Mouse (Mus musculus) heart, embryonic 10.5 days (tissue): ENCODE data around the gene Fam171a2. TPM values are rescaled to one million over a fixed set of nuclear protein-coding genes. Genes with fewer than 3 reads are reported as not detected.
"Not testable (repeated sequence)": the region's sequence is repeated elsewhere in the genome, so short reads cannot be mapped to it uniquely, and the experiment has no call there.

Experiments used
- DNase-seq: peaks from one replicate; pipeline ENCODE4 v3.0.0-alpha.2; 2017; ENCODE audit warnings: low spot score
- H3K27ac ChIP-seq: fragments of 300-500 bp; sonication (generic); 2 replicates; pipeline ENCODE4 v1.5.1; 2016; ENCODE audit warnings: mild to moderate bottlenecking
- H3K27me3 ChIP-seq: fragments of 300-500 bp; sonication (generic); 2 replicates; pipeline ENCODE4 v1.6.1; 2016; ENCODE audit warnings: mild to moderate bottlenecking; ENCODE audit not compliant: poor library complexity, insufficient read depth, severe bottlenecking
- H3K36me3 ChIP-seq: fragments of 300-500 bp; sonication (generic); 2 replicates; pipeline ENCODE4 v1.6.1; 2016; ENCODE audit warnings: mild to moderate bottlenecking, moderate library complexity
- H3K4me1 ChIP-seq: fragments of 300-500 bp; sonication (generic); 2 replicates; pipeline ENCODE4 v1.6.1; 2016; ENCODE audit warnings: mild to moderate bottlenecking
- H3K4me3 ChIP-seq: fragments of 300-500 bp; sonication (generic); 2 replicates; pipeline ENCODE4 v1.5.1; 2016; ENCODE audit warnings: mild to moderate bottlenecking, moderate library complexity
- H3K9me3 ChIP-seq: fragments of 300-500 bp; sonication (generic); 2 replicates; pipeline ENCODE4 v1.6.1; 2016; ENCODE audit warnings: mild to moderate bottlenecking, moderate library complexity
- WGBS: fragments of 180-500 bp; shearing (Covaris S2); methylation state at CpG from one replicate; pipeline ENCODE4 v1.1.7; 2016; 5-methylcytosine and 5-hydroxymethylcytosine counted together
- polyA plus RNA-seq: library from polyadenylated mRNA; unstranded; fragments of >200 nt; fragmentation: Nextera tagmentation; extraction: Ambion mirVana; gene quantifications from 2 replicates; pipeline ENCODE4 v1.2.1, GENCODE M21; 2016

Fam171a2 gene
- polyA plus RNA-seq, 1 experiment from 2014 or later, result 3.6 TPM

DNA sequence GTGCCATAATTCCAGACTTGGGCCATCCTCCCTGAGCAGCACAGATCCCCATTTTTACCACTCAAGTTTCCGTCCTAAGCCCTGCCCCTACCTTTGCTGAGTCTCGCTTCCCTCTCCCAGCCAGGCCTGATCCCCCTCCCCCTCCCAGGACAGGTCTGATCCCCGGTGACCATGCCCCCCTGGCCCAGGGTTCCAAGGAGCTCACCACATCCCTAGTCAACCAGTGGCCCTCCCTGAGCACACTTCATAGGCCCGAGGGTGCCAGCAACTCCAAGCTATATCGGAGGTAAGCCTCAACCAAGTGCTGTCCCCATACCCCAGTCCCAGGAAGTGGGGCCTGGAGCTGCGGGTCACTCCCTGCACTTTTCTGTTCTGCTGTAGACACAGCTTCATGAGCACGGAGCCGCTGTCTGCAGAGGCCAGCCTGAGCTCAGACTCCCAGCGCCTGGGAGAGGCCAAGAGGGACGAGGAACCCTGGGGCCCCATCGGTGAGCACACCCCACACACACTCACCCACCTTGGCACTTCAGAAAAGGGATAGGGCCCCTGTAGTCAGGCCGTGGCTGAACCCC lies 46.9 kb downstream of the Fam171a2 start:
- Histone ChIP-seq H3K4me1 (peaks cover 38% of the 10 kb centered on the region), H3K36me3 (peaks cover 35% of the 10 kb centered on the region), H3K9me3 (no peaks in the 10 kb centered on the region), H3K4me3 (no peak overlapping the region), H3K27me3 (peaks cover 74% of the 10 kb centered on the region), H3K27ac (no peak overlapping the region)
- DNase-seq, result peak; percentile 76
- WGBS, result 16% methylated on average over 12 of the region's 12 CpGs

GRCm38 (mm10) chr11:102399610-102400072 lies 47.8 kb downstream of the Fam171a2 start:
- peaks cover 32% of the 10 kb centered on the region for H3K4me1 ChIP-seq
- peaks cover 84% of the 10 kb centered on the region for H3K27me3 ChIP-seq
- H3K36me3 ChIP-seq, result peaks cover 29% of the 10 kb centered on the region
- under 1% methylated on average over 34 of the region's 34 CpGs for WGBS
- H3K9me3 ChIP-seq, result no peaks in the 10 kb centered on the region
- DNase-seq, result peak; percentile 67
- H3K27ac ChIP-seq, result peak overlapping the region; percentile 37; the same call in 1 of the 2 replicates
- peak overlapping the region; percentile 51 for H3K4me3 ChIP-seq

- no peaks in the 10 kb centered on the region for H3K9me3 ChIP-seq
- no peak for DNase-seq
- peaks cover 31% of the 10 kb centered on the region for H3K4me1 ChIP-seq
- no peak overlapping the region for H3K27ac ChIP-seq
- 17% methylated on average over 15 of the region's 15 CpGs for WGBS
- H3K27me3 ChIP-seq, result peaks cover 89% of the 10 kb centered on the region
- peaks cover 24% of the 10 kb centered on the region for H3K36me3 ChIP-seq
- peak overlapping the region; percentile 51 for H3K4me3 ChIP-seq
These were observed 48.4 kb downstream of the Fam171a2 start for GRCm38 (mm10) chr11:102399107-102399506.

GRCm38 (mm10) chr11:102398007-102398825 lies 49.3 kb downstream of the Fam171a2 start:
- Histone ChIP-seq H3K4me3 (no peak overlapping the region), H3K27ac (no peak overlapping the region), H3K4me1 (peaks cover 40% of the 10 kb centered on the region), H3K27me3 (peaks cover 96% of the 10 kb centered on the region), H3K9me3 (no peaks in the 10 kb centered on the region), H3K36me3 (peaks cover 15% of the 10 kb centered on the region)
- 73% methylated on average over 20 of the region's 20 CpGs for WGBS
- DNase-seq, result peak; percentile 75

- no peaks in the 10 kb centered on the region for H3K9me3 ChIP-seq
- H3K36me3 ChIP-seq, result no peaks in the 10 kb centered on the region
- peaks cover 46% of the 10 kb centered on the region for H3K4me1 ChIP-seq
- peaks cover 83% of the 10 kb centered on the region for H3K27me3 ChIP-seq
- peak; percentile 67 for DNase-seq
- H3K27ac ChIP-seq, result no peak overlapping the region
- no peak overlapping the region for H3K4me3 ChIP-seq
- 75% methylated on average over 7 of the region's 7 CpGs for WGBS
These were observed 50.8 kb downstream of the Fam171a2 start for GRCm38 (mm10) chr11:102396671-102397141.

DNA sequence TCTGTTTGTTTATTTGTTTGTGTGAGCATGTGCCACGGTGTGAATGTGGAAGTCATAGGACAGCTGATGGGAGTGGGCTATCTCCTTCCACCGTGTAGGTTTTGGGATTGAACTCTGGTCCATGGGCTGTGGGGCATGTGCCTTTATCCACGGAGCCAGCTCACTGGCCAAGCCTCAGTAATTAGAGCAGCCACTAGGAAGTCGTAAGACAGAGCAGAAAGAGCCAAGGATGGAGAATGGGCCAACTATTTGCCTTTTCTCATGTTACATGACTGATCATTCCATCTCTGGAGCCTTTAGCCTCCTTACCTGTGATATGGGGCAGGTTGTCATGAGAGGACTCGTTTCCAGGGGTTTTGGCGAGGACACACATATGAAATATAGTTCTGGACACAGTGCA lies 51.2 kb downstream of the Fam171a2 start:
- no peaks in the 10 kb centered on the region for H3K36me3 ChIP-seq
- peaks cover 46% of the 10 kb centered on the region for H3K4me1 ChIP-seq
- DNase-seq, result no peak
- WGBS, result 67% methylated on average over 6 of the region's 6 CpGs
- no peak overlapping the region for H3K27ac ChIP-seq
- H3K9me3 ChIP-seq, result no peaks in the 10 kb centered on the region
- H3K4me3 ChIP-seq, result no peak overlapping the region
- peaks cover 78% of the 10 kb centered on the region for H3K27me3 ChIP-seq

DNA sequence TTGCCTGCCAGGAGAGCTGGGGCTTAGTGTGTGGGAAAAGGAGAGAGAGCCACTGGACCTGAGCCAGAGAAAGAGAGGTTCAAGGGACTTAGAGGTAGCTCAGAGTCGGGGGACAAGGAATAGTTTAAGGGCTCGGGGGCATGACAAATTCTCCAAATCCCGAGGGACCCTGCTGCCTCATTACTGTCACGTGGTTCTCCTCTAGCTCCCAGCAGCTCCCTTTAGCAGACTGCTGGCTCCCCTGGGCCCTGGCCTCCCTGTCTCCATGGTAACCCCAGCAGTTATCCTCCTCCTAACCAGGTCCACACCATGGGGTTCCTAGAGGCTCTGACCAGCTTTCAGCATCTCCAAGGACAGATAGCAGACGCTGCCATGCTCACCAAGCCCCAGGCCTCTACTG lies 52.2 kb downstream of the Fam171a2 start:
- Histone ChIP-seq H3K27me3 (peaks cover 68% of the 10 kb centered on the region), H3K27ac (no peak overlapping the region), H3K4me3 (no peak overlapping the region), H3K4me1 (peaks cover 40% of the 10 kb centered on the region), H3K9me3 (no peaks in the 10 kb centered on the region), H3K36me3 (no peaks in the 10 kb centered on the region)
- no peak for DNase-seq
- WGBS, result 9% methylated on average over 5 of the region's 5 CpGs

GRCm38 (mm10) chr11:102394421-102395124 lies 52.9 kb downstream of the Fam171a2 start:
- Histone ChIP-seq H3K27me3 (peaks cover 61% of the 10 kb centered on the region), H3K4me1 (peaks cover 34% of the 10 kb centered on the region), H3K9me3 (no peaks in the 10 kb centered on the region), H3K27ac (no peak overlapping the region), H3K36me3 (no peaks in the 10 kb centered on the region), H3K4me3 (0 out of 2 replicates have a peak overlapping the region, but pooled peaks have one; percentile 58)
- peak; percentile 69 for DNase-seq
- WGBS, result 78% methylated on average over 9 of the region's 9 CpGs

- H3K27ac ChIP-seq, result no peak overlapping the region
- H3K27me3 ChIP-seq, result peaks cover 54% of the 10 kb centered on the region
- H3K36me3 ChIP-seq, result no peaks in the 10 kb centered on the region
- 9% methylated on average over 17 of the region's 17 CpGs for WGBS
- peaks cover 28% of the 10 kb centered on the region for H3K4me1 ChIP-seq
- DNase-seq, result no peak
- H3K9me3 ChIP-seq, result no peaks in the 10 kb centered on the region
- H3K4me3 ChIP-seq, result peak overlapping the region; percentile 58
These were observed 53.6 kb downstream of the Fam171a2 start for GRCm38 (mm10) chr11:102393719-102394420.

DNA sequence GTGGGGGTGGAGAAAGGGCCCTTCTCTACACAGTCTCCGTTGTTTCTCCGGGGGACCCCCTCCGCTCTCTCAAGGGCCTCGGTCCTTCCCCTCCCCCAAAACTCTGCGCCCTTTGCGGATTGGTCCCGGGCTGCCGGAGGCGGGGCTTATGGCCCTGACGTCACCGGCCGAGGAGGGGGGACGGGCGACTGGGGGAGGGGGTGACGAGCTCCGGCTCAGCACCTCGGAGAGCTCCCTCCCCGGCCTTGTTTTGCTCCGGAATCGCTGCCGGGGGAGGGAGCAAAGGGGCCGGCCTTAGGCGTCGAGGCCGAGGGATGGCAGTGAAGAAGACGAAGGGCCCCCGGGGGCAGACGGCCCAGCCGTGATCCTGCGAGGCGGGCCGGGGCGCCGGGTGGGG lies 54.2 kb downstream of the Fam171a2 start, which contains the start of gene Rundc3a:
Rundc3a (plus strand) TSS at position 166 of the 397 bp plus-strand sequence.
- DNase-seq, result peak; percentile 94
- under 1% methylated on average over 34 of the region's 34 CpGs for WGBS
- Histone ChIP-seq H3K27me3 (peaks cover 48% of the 10 kb centered on the region), H3K9me3 (no peaks in the 10 kb centered on the region), H3K36me3 (no peaks in the 10 kb centered on the region), H3K4me3 (peak within 1 kb of the TSS; percentile 58), H3K27ac (no peak within 1 kb of the TSS), H3K4me1 (peaks cover 28% of the 10 kb centered on the region)

- DNase-seq, result no peak
- Histone ChIP-seq H3K36me3 (no peaks in the 10 kb centered on the region), H3K27me3 (peaks cover 42% of the 10 kb centered on the region), H3K4me1 (peaks cover 23% of the 10 kb centered on the region), H3K27ac (no peak overlapping the region), H3K4me3 (peak overlapping the region; percentile 58), H3K9me3 (no peaks in the 10 kb centered on the region)
- WGBS, result 14% methylated on average over 15 of the region's 15 CpGs
These were observed 54.8 kb downstream of the Fam171a2 start for GRCm38 (mm10) chr11:102392441-102393237.

- WGBS, result 76% methylated on average over 5 of the region's 5 CpGs
- not testable (repeated sequence) for DNase-seq, H3K4me3 ChIP-seq, H3K36me3 ChIP-seq, H3K27ac ChIP-seq, H3K27me3 ChIP-seq, H3K9me3 ChIP-seq
- H3K4me1 ChIP-seq, result peaks cover 17% of the 10 kb centered on the region
These were observed 58.0 kb downstream of the Fam171a2 start for GRCm38 (mm10) chr11:102389436-102389835.
